ENCODE assay signal across 22 mouse cellular contexts in genomic region chr4:154611167-154611566, GRCm38 (mm10). TPM values are rescaled to one million over a fixed set of nuclear protein-coding genes. Genes with fewer than 3 reads are reported as not detected.
DNase-seq lines count a peak whose midpoint lies in the region; ATAC-seq and TF ChIP-seq lines count a peak whose summit lies in the region.
"Had no signal": no experiment of that assay in that cellular context is flagged by ENCODE, and none has a peak within 500 bp of the region (broad histone marks: within the 10 kb centered on the region; RNA-seq: fewer than 3 reads in every experiment).

No protein-coding gene starts in this region.

- H3K36me3 ChIP-seq in heart, embryonic 11.5 days (ENCODE audit: control insufficient read depth, insufficient read depth, low read length), result no peaks in the 10 kb centered on the region; the same call in 1 of the 2 replicates
- H3K36me3 ChIP-seq: hindbrain, embryonic 13.5 days; neural tube, embryonic 12.5 days had no signal

- H3K27ac ChIP-seq in layer of hippocampus, adult 2 months, result peak overlapping the region; percentile 32; the same call in 1 of the 2 replicates
- peak overlapping the region; percentile 30 for H3K27ac ChIP-seq in heart, embryonic 11.5 days (ENCODE audit: low read depth, low read length)
- H3K27ac ChIP-seq: hindbrain, embryonic 13.5 days; neural tube, embryonic 12.5 days had no signal

- H3K4me3 ChIP-seq in layer of hippocampus, adult 2 months, result no peak overlapping the region
- no peak overlapping the region for H3K4me3 ChIP-seq in heart, embryonic 11.5 days (ENCODE audit: low read depth, low read length)
- H3K4me3 ChIP-seq: hindbrain, embryonic 13.5 days; megakaryocyte, embryonic 14.5 days; neural tube, embryonic 12.5 days had no signal

- no peaks in the 10 kb centered on the region for H3K9me3 ChIP-seq in heart, embryonic 11.5 days (replicated peaks; ENCODE audit: control insufficient read depth, low read length)
- H3K9me3 ChIP-seq: hindbrain, embryonic 13.5 days; neural tube, embryonic 12.5 days had no signal

- TF ChIP-seq CTCF in layer of hippocampus, adult 2 months (conservative IDR thresholded peaks at IDR 0.05), result no peak

- peaks cover 3% of the 10 kb centered on the region; the same call in 1 of the 2 replicates for H3K27me3 ChIP-seq in heart, embryonic 11.5 days (ENCODE audit: control insufficient read depth, insufficient read depth, low read length)
- H3K27me3 ChIP-seq: neural tube, embryonic 12.5 days had no signal

- H3K4me1 ChIP-seq in heart, embryonic 11.5 days (ENCODE audit: control insufficient read depth, insufficient read depth, low read length), result peaks cover 6% of the 10 kb centered on the region; the same call in 1 of the 2 replicates
- H3K4me1 ChIP-seq: hindbrain, embryonic 13.5 days; megakaryocyte, embryonic 14.5 days; neural tube, embryonic 12.5 days had no signal

- H3K9ac ChIP-seq in heart, embryonic 11.5 days (ENCODE audit: low read depth, low read length), result no peak overlapping the region
- H3K9ac ChIP-seq: hindbrain, embryonic 13.5 days; neural tube, embryonic 12.5 days had no signal

- H3K4me2 ChIP-seq in heart, embryonic 11.5 days, result peak overlapping the region; percentile 4; the same call in 1 of the 2 replicates
- H3K4me2 ChIP-seq: hindbrain, embryonic 13.5 days; neural tube, embryonic 12.5 days had no signal

- ATAC-seq in granulocyte monocyte progenitor cell, adult 5-6 weeks (replicated peaks; ENCODE audit: poor library complexity, severe bottlenecking), result peak; percentile 35; the same call in 1 of the 2 replicates
- no peak for ATAC-seq in heart, embryonic 11.5 days (replicated peaks; ENCODE audit: insufficient number of reproducible peaks, low FRiP score, low TSS enrichment)
- ATAC-seq: CD4-positive, CD25-positive, alpha-beta regulatory T cell, adult 4 months; forebrain, embryonic 16.5 days had no signal

- WGBS in heart, embryonic 11.5 days (ENCODE audit: insufficient replicate concordance), result 48% methylated on average over 10 of the region's 10 CpGs

- DNase-seq in layer of hippocampus, adult 2 months (ENCODE audit: low spot score in 2 of 2), result no peak
- no peak for DNase-seq in layer of hippocampus, adult 11-12 months (ENCODE audit: low spot score)
- DNase-seq in heart, postnatal 4 days, result peak; percentile 62
- DNase-seq in cerebellum, postnatal 4 days (ENCODE audit: low spot score in 2 of 2), result no peak
- DNase-seq in layer of hippocampus, adult 8-10 months (ENCODE audit: low spot score in 2 of 2), result no peak
- DNase-seq: adrenal gland, postnatal 14 days; cerebellum, adult 8-10 months; gastrocnemius, postnatal 14 days; kidney, adult 18-20 months; right cerebral cortex, postnatal 4 days had no signal

RNA-seq across cellular contexts. Expression of gene Prdm16, which starts 25.5 kb away (rescaled TPM):
- 10 to 100 TPM; 10.8 to 11.5 TPM for total RNA-seq in layer of hippocampus, adult 2 months (2021)
- 2.5 and 3.7 TPM in 2 replicates for total RNA-seq in granulocyte monocyte progenitor cell, adult 5-6 weeks (2014; fragmentation: Nextera tagmentation)
- 1.4 and 3.1 TPM in 2 replicates for total RNA-seq in granulocyte monocyte progenitor cell, adult 5-6 weeks (2017)
- polyA plus RNA-seq in heart, embryonic 11.5 days (2014; fragmentation: Nextera tagmentation; extraction: Ambion mirVana), result 14.2 and 14.8 TPM in 2 replicates
- 10 to 100 TPM; 25.5 to 26.8 TPM for total RNA-seq in heart, postnatal 4 days (2021)
- total RNA-seq in layer of hippocampus, adult 8-10 months (2022), result 10 to 100 TPM in 3 of 4 experiments, 1 to 10 TPM in 1; 9.3 to 15.5 (median 13.9) TPM
- total RNA-seq: MEL had no signal

RNA-seq across cellular contexts. Expression of gene Actrt2, which starts 56.5 kb away (rescaled TPM):
- total RNA-seq in layer of hippocampus, adult 2 months (2021), result not detected
- total RNA-seq in granulocyte monocyte progenitor cell, adult 5-6 weeks (2014; fragmentation: Nextera tagmentation), result not detected in 2 replicates
- not detected in 2 replicates for total RNA-seq in granulocyte monocyte progenitor cell, adult 5-6 weeks (2017)
- polyA plus RNA-seq in heart, embryonic 11.5 days (2014; fragmentation: Nextera tagmentation; extraction: Ambion mirVana), result not detected in 2 replicates
- not detected for total RNA-seq in heart, postnatal 4 days (2021)
- total RNA-seq in layer of hippocampus, adult 8-10 months (2022), result not detected
- total RNA-seq: adrenal gland, postnatal 14 days; gastrocnemius, postnatal 14 days; layer of hippocampus, adult 18-20 months; left cerebral cortex, adult 8-10 months; liver, adult 2 months; MEL had no signal
- polyA plus RNA-seq: CD4-positive, CD25-positive, alpha-beta regulatory T cell, adult 4 months; forebrain, embryonic 16.5 days; hindbrain, embryonic 13.5 days; liver, adult 2 months; lung, embryonic 16.5 days; neural tube, embryonic 12.5 days had no signal
